Mouse (Mus musculus): ENCODE results near the gene Sgcd. TPM values are rescaled to one million over a fixed set of nuclear protein-coding genes. Genes with fewer than 3 reads are reported as not detected.

Gene Sgcd
- polyA plus RNA-seq, 1 experiment, result 7.2 TPM

GRCm38 (mm10) chr11:47228222-47228621 lies 760.5 kb downstream of the Sgcd start:
- Histone ChIP-seq H3K79me2 (ENCODE audit: control insufficient read depth, insufficient read depth) (no peaks in the 10 kb centered on the region), H3K4me3 (no peak overlapping the region), H3K36me3 (ENCODE audit: control insufficient read depth, insufficient read depth) (no peaks in the 10 kb centered on the region), H3K4me2 (ENCODE audit: low read depth) (no peak overlapping the region), H3ac (ENCODE audit: control insufficient read depth, insufficient read length) (no peak overlapping the region), H3K27me3 (ENCODE audit: control insufficient read depth, insufficient read depth, insufficient read length) (no peaks in the 10 kb centered on the region)
- TF ChIP-seq POLR2AphosphoS2 (IDR thresholded peaks at IDR 0.05; ENCODE audit: insufficient read length, low read depth) (no peak), MYOG (IDR thresholded peaks at IDR 0.05; ENCODE audit: control insufficient read depth in 1 of 3, insufficient read depth in 1 of 3, insufficient read length in 2 of 3, low read depth in 2 of 3) (no peak), SRF (IDR thresholded peaks at IDR 0.05; ENCODE audit: control insufficient read depth, insufficient read length, low read depth) (no peak), TCF12 (IDR thresholded peaks at IDR 0.05; ENCODE audit: insufficient read depth, poor library complexity, severe bottlenecking) (no peak), CEBPB (IDR thresholded peaks at IDR 0.05; ENCODE audit: insufficient read depth, poor library complexity, severe bottlenecking) (no peak), E2F4 (IDR thresholded peaks at IDR 0.05; ENCODE audit: insufficient read depth) (no peak), REST (IDR thresholded peaks at IDR 0.05; ENCODE audit: insufficient read depth, insufficient read length) (no peak), POLR2A (IDR thresholded peaks at IDR 0.05; ENCODE audit: insufficient read length, low read depth) (no peak), USF1 (IDR thresholded peaks at IDR 0.05; ENCODE audit: low read depth) (no peak), TCF3 (IDR thresholded peaks at IDR 0.05; ENCODE audit: insufficient read length, low read depth) (no peak), MYOD1 (IDR thresholded peaks at IDR 0.05; ENCODE audit: control insufficient read depth in 1 of 3, insufficient read length in 2 of 3, low read depth in 2 of 3) (no peak), MAX (IDR thresholded peaks at IDR 0.05; ENCODE audit: low read depth) (no peak)

DNA sequence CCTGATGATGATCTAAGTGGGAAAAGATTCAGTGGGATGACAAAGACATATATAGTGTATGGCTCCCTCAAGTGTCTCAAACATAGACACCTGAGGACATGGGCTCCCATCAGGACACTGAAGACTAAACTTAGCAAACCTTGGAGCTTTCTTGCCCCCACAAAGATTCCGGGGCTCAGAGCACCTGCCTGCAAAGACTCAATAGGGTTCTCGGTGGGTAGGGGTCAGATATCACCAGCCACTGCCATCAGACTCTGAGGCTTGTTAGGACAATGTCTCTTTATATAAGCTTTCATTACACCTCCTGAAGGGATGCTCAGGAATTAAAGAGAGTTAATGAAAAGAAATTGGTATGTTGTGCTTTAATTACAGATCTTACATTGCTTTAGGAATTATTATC lies 764.6 kb downstream of the Sgcd start:
- Histone ChIP-seq H3ac (ENCODE audit: control insufficient read depth, insufficient read length) (no peak overlapping the region), H3K4me2 (ENCODE audit: low read depth) (no peak overlapping the region), H3K36me3 (ENCODE audit: control insufficient read depth, insufficient read depth) (no peaks in the 10 kb centered on the region), H3K4me3 (no peak overlapping the region), H3K27me3 (ENCODE audit: control insufficient read depth, insufficient read depth, insufficient read length) (no peaks in the 10 kb centered on the region), H3K79me2 (ENCODE audit: control insufficient read depth, insufficient read depth) (no peaks in the 10 kb centered on the region)
- TF ChIP-seq E2F4 (IDR thresholded peaks at IDR 0.05; ENCODE audit: insufficient read depth), result no peak

GRCm38 (mm10) chr11:47211531-47211930 lies 777.2 kb downstream of the Sgcd start:
- TF ChIP-seq E2F4 (IDR thresholded peaks at IDR 0.05; ENCODE audit: insufficient read depth), result no peak
- TF ChIP-seq POLR2AphosphoS2 (IDR thresholded peaks at IDR 0.05; ENCODE audit: insufficient read length, low read depth), result no peak
- TF ChIP-seq TCF3 (IDR thresholded peaks at IDR 0.05; ENCODE audit: insufficient read length, low read depth), result no peak
- TF ChIP-seq MAX (IDR thresholded peaks at IDR 0.05; ENCODE audit: low read depth), result no peak
- no peak for TF ChIP-seq CEBPB (IDR thresholded peaks at IDR 0.05; ENCODE audit: insufficient read depth, poor library complexity, severe bottlenecking)
- TF ChIP-seq SRF (IDR thresholded peaks at IDR 0.05; ENCODE audit: control insufficient read depth, insufficient read length, low read depth), result no peak
- no peak for TF ChIP-seq MYOG (IDR thresholded peaks at IDR 0.05; ENCODE audit: control insufficient read depth in 1 of 3, insufficient read depth in 1 of 3, insufficient read length in 2 of 3, low read depth in 2 of 3)
- no peak for TF ChIP-seq TCF12 (IDR thresholded peaks at IDR 0.05; ENCODE audit: insufficient read depth, poor library complexity, severe bottlenecking)
- no peak for TF ChIP-seq USF1 (IDR thresholded peaks at IDR 0.05; ENCODE audit: low read depth)
- TF ChIP-seq POLR2A (IDR thresholded peaks at IDR 0.05; ENCODE audit: insufficient read length, low read depth), result no peak
- TF ChIP-seq MYOD1 (IDR thresholded peaks at IDR 0.05; ENCODE audit: control insufficient read depth in 1 of 3, insufficient read length in 2 of 3, low read depth in 2 of 3), result no peak
- TF ChIP-seq REST (IDR thresholded peaks at IDR 0.05; ENCODE audit: insufficient read depth, insufficient read length), result no peak
- Histone ChIP-seq H3K4me3 (no peak overlapping the region), H3K36me3 (ENCODE audit: control insufficient read depth, insufficient read depth) (no peaks in the 10 kb centered on the region), H3K4me2 (ENCODE audit: low read depth) (no peak overlapping the region), H3K27me3 (ENCODE audit: control insufficient read depth, insufficient read depth, insufficient read length) (no peaks in the 10 kb centered on the region), H3ac (ENCODE audit: control insufficient read depth, insufficient read length) (no peak overlapping the region), H3K79me2 (ENCODE audit: control insufficient read depth, insufficient read depth) (no peaks in the 10 kb centered on the region)

GRCm38 (mm10) chr11:47206461-47206860 lies 782.3 kb downstream of the Sgcd start:
- no peaks in the 10 kb centered on the region for H3K36me3 ChIP-seq (ENCODE audit: control insufficient read depth, insufficient read depth)
- TF ChIP-seq USF1 (IDR thresholded peaks at IDR 0.05; ENCODE audit: low read depth), result no peak
- TF ChIP-seq MYOD1 (IDR thresholded peaks at IDR 0.05; ENCODE audit: control insufficient read depth in 1 of 3, insufficient read length in 2 of 3, low read depth in 2 of 3), result no peak
- TF ChIP-seq E2F4 (IDR thresholded peaks at IDR 0.05; ENCODE audit: insufficient read depth), result no peak
- no peak for TF ChIP-seq MAX (IDR thresholded peaks at IDR 0.05; ENCODE audit: low read depth)
- no peak for TF ChIP-seq TCF3 (IDR thresholded peaks at IDR 0.05; ENCODE audit: insufficient read length, low read depth)
- no peak for TF ChIP-seq REST (IDR thresholded peaks at IDR 0.05; ENCODE audit: insufficient read depth, insufficient read length)
- no peak for TF ChIP-seq TCF12 (IDR thresholded peaks at IDR 0.05; ENCODE audit: insufficient read depth, poor library complexity, severe bottlenecking)
- no peak for TF ChIP-seq MYOG (IDR thresholded peaks at IDR 0.05; ENCODE audit: control insufficient read depth in 1 of 3, insufficient read depth in 1 of 3, insufficient read length in 2 of 3, low read depth in 2 of 3)
- TF ChIP-seq POLR2AphosphoS2 (IDR thresholded peaks at IDR 0.05; ENCODE audit: insufficient read length, low read depth), result no peak
- no peak for TF ChIP-seq CEBPB (IDR thresholded peaks at IDR 0.05; ENCODE audit: insufficient read depth, poor library complexity, severe bottlenecking)
- TF ChIP-seq POLR2A (IDR thresholded peaks at IDR 0.05; ENCODE audit: insufficient read length, low read depth), result no peak
- no peak for TF ChIP-seq SRF (IDR thresholded peaks at IDR 0.05; ENCODE audit: control insufficient read depth, insufficient read length, low read depth)
- H3K79me2 ChIP-seq (ENCODE audit: control insufficient read depth, insufficient read depth), result no peaks in the 10 kb centered on the region
- no peak overlapping the region for H3K4me2 ChIP-seq (ENCODE audit: low read depth)
- H3ac ChIP-seq (ENCODE audit: control insufficient read depth, insufficient read length), result no peak overlapping the region
- H3K4me3 ChIP-seq, result no peak overlapping the region
- H3K27me3 ChIP-seq (ENCODE audit: control insufficient read depth, insufficient read depth, insufficient read length), result no peaks in the 10 kb centered on the region

DNA sequence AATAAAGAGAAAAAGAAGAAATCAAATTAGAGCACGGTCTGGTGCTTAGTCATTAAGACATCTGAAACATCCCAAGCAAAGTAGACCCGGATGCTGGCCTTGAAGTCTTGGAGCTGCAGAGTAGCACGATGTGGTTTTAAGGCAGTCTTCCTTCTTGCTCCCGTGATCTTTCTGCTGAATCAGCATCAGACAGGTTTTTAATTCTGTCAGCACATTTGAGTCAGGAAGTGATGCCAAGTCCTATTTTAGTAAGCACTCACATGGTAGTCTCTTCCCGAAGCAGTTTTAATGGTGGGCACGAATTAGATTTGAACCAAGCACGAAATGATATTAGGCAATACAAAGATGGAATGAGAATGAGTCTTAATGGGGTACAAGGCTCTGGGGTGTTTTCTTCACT lies 789.7 kb downstream of the Sgcd start:
- Histone ChIP-seq H3K4me2 (ENCODE audit: low read depth) (no peak overlapping the region), H3K36me3 (ENCODE audit: control insufficient read depth, insufficient read depth) (no peaks in the 10 kb centered on the region), H3K4me3 (no peak overlapping the region), H3K79me2 (ENCODE audit: control insufficient read depth, insufficient read depth) (no peaks in the 10 kb centered on the region), H3ac (ENCODE audit: control insufficient read depth, insufficient read length) (no peak overlapping the region), H3K27me3 (ENCODE audit: control insufficient read depth, insufficient read depth, insufficient read length) (no peaks in the 10 kb centered on the region)
- TF ChIP-seq TCF3 (IDR thresholded peaks at IDR 0.05; ENCODE audit: insufficient read length, low read depth), result no peak
- TF ChIP-seq MYOG (IDR thresholded peaks at IDR 0.05; ENCODE audit: control insufficient read depth in 1 of 3, insufficient read depth in 1 of 3, insufficient read length in 2 of 3, low read depth in 2 of 3), result no peak
- no peak for TF ChIP-seq POLR2AphosphoS2 (IDR thresholded peaks at IDR 0.05; ENCODE audit: insufficient read length, low read depth)
- TF ChIP-seq SRF (IDR thresholded peaks at IDR 0.05; ENCODE audit: control insufficient read depth, insufficient read length, low read depth), result no peak
- TF ChIP-seq POLR2A (IDR thresholded peaks at IDR 0.05; ENCODE audit: insufficient read length, low read depth), result no peak
- no peak for TF ChIP-seq MAX (IDR thresholded peaks at IDR 0.05; ENCODE audit: low read depth)
- TF ChIP-seq REST (IDR thresholded peaks at IDR 0.05; ENCODE audit: insufficient read depth, insufficient read length), result no peak
- no peak for TF ChIP-seq TCF12 (IDR thresholded peaks at IDR 0.05; ENCODE audit: insufficient read depth, poor library complexity, severe bottlenecking)
- no peak for TF ChIP-seq E2F4 (IDR thresholded peaks at IDR 0.05; ENCODE audit: insufficient read depth)
- TF ChIP-seq MYOD1 (IDR thresholded peaks at IDR 0.05; ENCODE audit: control insufficient read depth in 1 of 3, insufficient read length in 2 of 3, low read depth in 2 of 3), result no peak
- no peak for TF ChIP-seq USF1 (IDR thresholded peaks at IDR 0.05; ENCODE audit: low read depth)
- TF ChIP-seq CEBPB (IDR thresholded peaks at IDR 0.05; ENCODE audit: insufficient read depth, poor library complexity, severe bottlenecking), result no peak
